Mouse (Mus musculus) ES-E14 (cell line): ENCODE measurements around the gene Tdrd9. TPM values are rescaled to one million over a fixed set of nuclear protein-coding genes. Genes with fewer than 3 reads are reported as not detected.
"Not testable (repeated sequence)": the region's sequence is repeated elsewhere in the genome, so short reads cannot be mapped to it uniquely, and the experiment has no call there.

Experiments used
- DNase-seq: peaks from one replicate; pipeline ENCODE4 v3.0.0-alpha.2; 2013; ENCODE audit warnings: low read depth, low spot score
- H3K27ac ChIP-seq: 2 replicates; pipeline ENCODE4 v1.5.1; 2012; ENCODE audit warnings: low read depth, mild to moderate bottlenecking, low read length, moderate library complexity, mixed read lengths; ENCODE audit not compliant: poor library complexity, insufficient read depth, severe bottlenecking
- H3K36me3 ChIP-seq: 2 replicates; pipeline ENCODE4 v1.6.1; 2012; ENCODE audit warnings: mild to moderate bottlenecking, low read length, moderate library complexity, mixed read lengths; ENCODE audit not compliant: control insufficient read depth, poor library complexity, insufficient read depth, severe bottlenecking
- H3K4me1 ChIP-seq, 2 experiments: fragments of 150-350 bp in 1 of 2; sonication (generic) in 1 of 2; 2 replicates each; pipeline ENCODE4 v1.6.1; 2012; ENCODE audit warnings: low read length in 2 of 2, mild to moderate bottlenecking in 1 of 2, mixed read lengths in 1 of 2; ENCODE audit not compliant: control insufficient read depth in 2 of 2, insufficient read depth in 2 of 2, poor library complexity in 1 of 2
- H3K4me3 ChIP-seq, 2 experiments: fragments of 150-350 bp in 1 of 2; sonication (generic) in 1 of 2; 2 replicates each; pipeline ENCODE4 v1.5.1; 2012; ENCODE audit warnings: low read length in 2 of 2, low read depth in 1 of 2, mild to moderate bottlenecking in 1 of 2, mixed read lengths in 1 of 2; ENCODE audit not compliant: insufficient read depth in 1 of 2, poor library complexity in 1 of 2, severe bottlenecking in 1 of 2
- H3K9ac ChIP-seq: 2 replicates; pipeline ENCODE4 v1.6.1; 2012; ENCODE audit warnings: low read depth, mild to moderate bottlenecking, low read length, mixed read lengths; ENCODE audit not compliant: poor library complexity, insufficient read depth, severe bottlenecking
- H3K9me3 ChIP-seq: fragments of 150-350 bp; sonication (generic); 2 replicates; pipeline ENCODE4 v1.6.1; 2012; ENCODE audit warnings: low read depth, mild to moderate bottlenecking, low read length; ENCODE audit not compliant: control insufficient read depth, insufficient read depth
- CHD2 ChIP-seq: IDR thresholded peaks from 2 replicates; pipeline ENCODE4 v1.6.1; 2014; ENCODE audit warnings: mild to moderate bottlenecking, low read depth, low read length, inconsistent platforms
- HCFC1 ChIP-seq: IDR thresholded peaks from 2 replicates; pipeline ENCODE4 v1.6.1; 2012; ENCODE audit warnings: low read length, inconsistent platforms, borderline replicate concordance; ENCODE audit not compliant: insufficient read depth
- MAFK ChIP-seq: IDR thresholded peaks from 2 replicates; pipeline ENCODE4 v1.6.1; 2014; ENCODE audit warnings: mild to moderate bottlenecking, low read depth, low read length, inconsistent platforms; ENCODE audit not compliant: insufficient read depth
- ZC3H11A ChIP-seq: IDR thresholded peaks from 2 replicates; pipeline ENCODE4 v1.6.1; 2012; ENCODE audit warnings: low read depth, mild to moderate bottlenecking, inconsistent platforms, low read length, borderline replicate concordance
- ZNF384 ChIP-seq: IDR thresholded peaks from 2 replicates; pipeline ENCODE4 v1.6.1; 2012; ENCODE audit warnings: low read depth, low read length, inconsistent platforms
- in situ Hi-C, 2 experiments: fragments of 600-800 bp; cut with MboI; formaldehyde crosslinking; loops; one replicate each; pipeline ENCODE4 v1.15.1; 2025; ENCODE audit warnings: low sequenced_read_pairs in 2 of 2, inconsistent platforms in 1 of 2; ENCODE audit not compliant: unreplicated experiment in 2 of 2
- total RNA-seq: library from RNA; depleted of rRNA; stranded (reverse); fragments of 300-350 nt; gene quantifications from 2 replicates; pipeline ENCODE4 v1.2.3, GENCODE M21; 2012

The Tdrd9 gene
- total RNA-seq, 1 experiment: 0.67 TPM

- no peak for DNase-seq
- Histone ChIP-seq H3K36me3 (no peaks in the 10 kb centered on the region), H3K9me3 (no peaks in the 10 kb centered on the region), H3K27ac (no peak overlapping the region), H3K4me1 (peaks cover 0 to 11% of the 10 kb centered on the region in 2 experiments; a peak in 1 of 4 replicates), H3K4me3 (no peak overlapping the region), H3K9ac (no peak overlapping the region)
- no peak for TF ChIP-seq ZNF384
- in situ Hi-C loops: no loop called here
Observed at GRCm38 (mm10) chr12:112025907-112026645, 54.7 kb downstream of the Tdrd9 start.

- in situ Hi-C loops: no loop called here
- Histone ChIP-seq H3K9ac (no peak overlapping the region), H3K4me3 (no peak overlapping the region), H3K4me1 (peaks cover 0 to 11% of the 10 kb centered on the region in 2 experiments; a peak in 1 of 4 replicates), H3K36me3 (no peaks in the 10 kb centered on the region), H3K9me3 (no peaks in the 10 kb centered on the region), H3K27ac (no peak overlapping the region)
- TF ChIP-seq ZC3H11A (no peak), MAFK (no peak), HCFC1 (no peak), ZNF384 (no peak), CHD2 (no peak)
- no peak for DNase-seq
Observed at GRCm38 (mm10) chr12:112027408-112027807, 56.0 kb downstream of the Tdrd9 start.

GRCm38 (mm10) chr12:112033409-112033975 lies 62.1 kb downstream of the Tdrd9 start:
- in situ Hi-C loops: no loop called here
- Histone ChIP-seq H3K9ac (no peak overlapping the region), H3K9me3 (no peaks in the 10 kb centered on the region), H3K36me3 (no peaks in the 10 kb centered on the region), H3K27ac (no peak overlapping the region), H3K4me1 (no peaks in the 10 kb centered on the region), H3K4me3 (no peak overlapping the region)
- TF ChIP-seq CHD2: no peak
- TF ChIP-seq MAFK: no peak
- no peak for TF ChIP-seq HCFC1
- no peak for TF ChIP-seq ZNF384
- TF ChIP-seq ZC3H11A: no peak
- DNase-seq: no peak

DNA sequence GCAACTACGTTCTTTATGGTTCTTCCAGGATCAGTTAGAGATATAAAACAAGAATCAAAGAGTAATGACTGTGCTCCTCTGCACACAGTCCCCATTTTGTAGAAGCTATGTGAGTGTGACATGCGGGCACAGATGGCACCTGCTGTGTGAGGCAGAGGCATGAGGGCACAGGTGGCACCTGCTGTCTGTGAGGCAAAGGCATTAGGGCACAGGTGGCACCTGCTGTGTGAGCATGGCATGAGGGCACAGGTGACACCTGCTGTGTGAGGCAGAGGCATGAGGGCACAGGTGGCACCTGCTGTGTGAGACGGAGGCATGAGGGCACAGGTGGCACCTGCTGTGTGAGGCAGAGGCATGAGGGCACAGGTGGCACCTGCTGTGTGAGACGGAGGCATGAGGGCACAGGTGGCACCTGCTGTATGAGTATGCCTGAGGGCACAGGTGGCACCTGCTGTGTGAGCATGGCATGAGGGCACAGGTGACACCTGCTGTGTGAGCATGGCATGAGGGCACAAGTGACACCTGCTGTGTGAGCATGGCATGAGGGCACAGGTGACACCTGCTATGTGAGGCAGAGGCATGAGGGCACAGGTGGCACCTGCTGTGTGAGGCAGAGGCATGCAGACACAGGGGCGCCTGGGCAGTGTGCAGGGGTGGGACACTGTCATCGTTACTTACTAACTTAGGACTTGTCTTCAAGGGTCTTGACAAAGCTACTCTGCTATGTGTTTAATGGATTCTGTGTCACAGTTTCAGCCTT lies 64.2 kb downstream of the Tdrd9 start:
- H3K4me3 ChIP-seq, in situ Hi-C loops, H3K27ac ChIP-seq: not testable (repeated sequence)

More for the DNA sequence above, 64.2 kb downstream of the Tdrd9 start:
- H3K9ac ChIP-seq, H3K9me3 ChIP-seq, H3K4me1 ChIP-seq, H3K36me3 ChIP-seq, DNase-seq: not testable (repeated sequence)
